Mouse (Mus musculus): ENCODE results near the gene Igf2bp3. TPM values are rescaled to one million over a fixed set of nuclear protein-coding genes. Genes with fewer than 3 reads are reported as not detected.

The Igf2bp3 gene
- polyA plus RNA-seq, 1 experiment from 2014 or later = 68.6 TPM

- ATAC-seq (ENCODE audit: insufficient number of reproducible peaks, low FRiP score) = no peak; the same call in 1 of the 2 replicates
- WGBS = 16% methylated on average over 14 of the region's 14 CpGs
- Histone ChIP-seq H3K4me1 (replicated peaks) (peaks cover 47% of the 10 kb centered on the region), H3K36me3 (peaks cover 14% of the 10 kb centered on the region; the same call in 1 of the 2 replicates), H3K27me3 (replicated peaks) (no peaks in the 10 kb centered on the region), H3K4me2 (peak overlapping the region; percentile 63), H3K27ac (ENCODE audit: poor library complexity, severe bottlenecking) (peak overlapping the region; percentile 77), H3K4me3 (peak overlapping the region; percentile 29), H3K9me3 (replicated peaks) (no peaks in the 10 kb centered on the region), H3K9ac (peak overlapping the region; percentile 34; the same call in 1 of the 2 replicates)
Measured at GRCm38 (mm10) chr6:49209881-49210854, 4.6 kb downstream of the Igf2bp3 start.

GRCm38 (mm10) chr6:49208935-49209334, 5.8 kb downstream of the Igf2bp3 start:
- ATAC-seq (ENCODE audit: insufficient number of reproducible peaks, low FRiP score) = peak; percentile 70
- peaks cover 27% of the 10 kb centered on the region for H3K36me3 ChIP-seq
- H3K4me1 ChIP-seq (replicated peaks) = peaks cover 47% of the 10 kb centered on the region
- H3K4me3 ChIP-seq = 0 out of 2 replicates have a peak overlapping the region, but pooled peaks have one; percentile 14
- peak overlapping the region; percentile 15; the same call in 1 of the 2 replicates for H3K9ac ChIP-seq
- no peaks in the 10 kb centered on the region for H3K9me3 ChIP-seq (replicated peaks)
- H3K27me3 ChIP-seq (replicated peaks) = no peaks in the 10 kb centered on the region
- WGBS = 64% methylated on average over 5 of the region's 5 CpGs
- peak overlapping the region; percentile 73 for H3K27ac ChIP-seq (ENCODE audit: poor library complexity, severe bottlenecking)
- H3K4me2 ChIP-seq = peak overlapping the region; percentile 54

GRCm38 (mm10) chr6:49208297-49208930, 6.3 kb downstream of the Igf2bp3 start:
- peak overlapping the region; percentile 18; the same call in 1 of the 2 replicates for H3K9ac ChIP-seq
- 35% methylated on average over 8 of the region's 8 CpGs for WGBS

GRCm38 (mm10) chr6:49206416-49206815, 8.3 kb downstream of the Igf2bp3 start:
- no peaks in the 10 kb centered on the region for H3K27me3 ChIP-seq (replicated peaks)
- H3K4me1 ChIP-seq (replicated peaks) = peaks cover 30% of the 10 kb centered on the region
- no peak overlapping the region for H3K4me2 ChIP-seq
- no peak for ATAC-seq (ENCODE audit: insufficient number of reproducible peaks, low FRiP score)
- H3K36me3 ChIP-seq = peaks cover 34% of the 10 kb centered on the region
- no peak overlapping the region for H3K9ac ChIP-seq
- 89% methylated on average over 1 of the region's 1 CpGs for WGBS
- no peaks in the 10 kb centered on the region for H3K9me3 ChIP-seq (replicated peaks)
- no peak overlapping the region for H3K27ac ChIP-seq (ENCODE audit: poor library complexity, severe bottlenecking)
- no peak overlapping the region for H3K4me3 ChIP-seq

More at GRCm38 (mm10) chr6:49208297-49208930, 6.3 kb downstream of the Igf2bp3 start:
- no peaks in the 10 kb centered on the region for H3K27me3 ChIP-seq (replicated peaks)
- H3K27ac ChIP-seq (ENCODE audit: poor library complexity, severe bottlenecking) = peak overlapping the region; percentile 73
- peak overlapping the region; percentile 14 for H3K4me3 ChIP-seq
- peaks cover 47% of the 10 kb centered on the region for H3K4me1 ChIP-seq (replicated peaks)
- H3K9me3 ChIP-seq (replicated peaks) = no peaks in the 10 kb centered on the region
- no peak for ATAC-seq (ENCODE audit: insufficient number of reproducible peaks, low FRiP score)
- peaks cover 32% of the 10 kb centered on the region for H3K36me3 ChIP-seq
- peak overlapping the region; percentile 54 for H3K4me2 ChIP-seq

- Histone ChIP-seq H3K4me1 (replicated peaks) (peaks cover 11% of the 10 kb centered on the region), H3K27ac (ENCODE audit: poor library complexity, severe bottlenecking) (no peak overlapping the region), H3K4me2 (no peak overlapping the region), H3K9ac (no peak overlapping the region), H3K27me3 (replicated peaks) (no peaks in the 10 kb centered on the region), H3K9me3 (replicated peaks) (no peaks in the 10 kb centered on the region; the same call in 1 of the 2 replicates), H3K36me3 (peaks cover 29% of the 10 kb centered on the region), H3K4me3 (no peak overlapping the region)
- ATAC-seq (ENCODE audit: insufficient number of reproducible peaks, low FRiP score) = no peak
- 94% methylated on average over 10 of the region's 10 CpGs for WGBS
Measured at GRCm38 (mm10) chr6:49195188-49195587, 19.6 kb downstream of the Igf2bp3 start.

GRCm38 (mm10) chr6:49194536-49194935, 20.2 kb downstream of the Igf2bp3 start:
- H3K9me3 ChIP-seq (replicated peaks) = no peaks in the 10 kb centered on the region; the same call in 1 of the 2 replicates
- H3K4me1 ChIP-seq (replicated peaks) = peaks cover 11% of the 10 kb centered on the region
- ATAC-seq (ENCODE audit: insufficient number of reproducible peaks, low FRiP score) = no peak
- no peaks in the 10 kb centered on the region for H3K27me3 ChIP-seq (replicated peaks)
- no peak overlapping the region for H3K4me3 ChIP-seq
- no peak overlapping the region for H3K27ac ChIP-seq (ENCODE audit: poor library complexity, severe bottlenecking)
- H3K9ac ChIP-seq = no peak overlapping the region
- H3K36me3 ChIP-seq = peaks cover 29% of the 10 kb centered on the region
- WGBS = 88% methylated on average over 4 of the region's 4 CpGs
- no peak overlapping the region for H3K4me2 ChIP-seq

- Histone ChIP-seq H3K4me2 (no peak overlapping the region), H3K9me3 (replicated peaks) (no peaks in the 10 kb centered on the region), H3K9ac (no peak overlapping the region), H3K27me3 (replicated peaks) (no peaks in the 10 kb centered on the region), H3K36me3 (peaks cover 17% of the 10 kb centered on the region), H3K4me1 (replicated peaks) (no peaks in the 10 kb centered on the region), H3K27ac (ENCODE audit: poor library complexity, severe bottlenecking) (no peak overlapping the region), H3K4me3 (no peak overlapping the region)
- no peak for ATAC-seq (ENCODE audit: insufficient number of reproducible peaks, low FRiP score)
Measured at GRCm38 (mm10) chr6:49189363-49189762, 25.4 kb downstream of the Igf2bp3 start.

- Histone ChIP-seq H3K27ac (ENCODE audit: poor library complexity, severe bottlenecking) (no peak overlapping the region), H3K4me2 (no peak overlapping the region), H3K4me3 (no peak overlapping the region), H3K9ac (no peak overlapping the region), H3K27me3 (replicated peaks) (no peaks in the 10 kb centered on the region), H3K4me1 (replicated peaks) (no peaks in the 10 kb centered on the region), H3K36me3 (peaks cover 17% of the 10 kb centered on the region), H3K9me3 (replicated peaks) (no peaks in the 10 kb centered on the region)
- no peak for ATAC-seq (ENCODE audit: insufficient number of reproducible peaks, low FRiP score)
- WGBS = 82% methylated on average over 7 of the region's 7 CpGs
Measured at GRCm38 (mm10) chr6:49187299-49187698, 27.5 kb downstream of the Igf2bp3 start.

- H3K36me3 ChIP-seq = no peaks in the 10 kb centered on the region
- H3K9me3 ChIP-seq (replicated peaks) = no peaks in the 10 kb centered on the region
- peaks cover 48% of the 10 kb centered on the region for H3K4me1 ChIP-seq (replicated peaks)
- no peak for ATAC-seq (ENCODE audit: insufficient number of reproducible peaks, low FRiP score)
- 85% methylated on average over 5 of the region's 5 CpGs for WGBS
- H3K9ac ChIP-seq = no peak overlapping the region
- no peak overlapping the region for H3K27ac ChIP-seq (ENCODE audit: poor library complexity, severe bottlenecking)
- no peak overlapping the region for H3K4me2 ChIP-seq
- H3K4me3 ChIP-seq = no peak overlapping the region
- no peaks in the 10 kb centered on the region for H3K27me3 ChIP-seq (replicated peaks)
Measured at GRCm38 (mm10) chr6:49176018-49176417, 38.7 kb downstream of the Igf2bp3 start.

- no peak overlapping the region for H3K9ac ChIP-seq
- no peaks in the 10 kb centered on the region for H3K36me3 ChIP-seq
- no peaks in the 10 kb centered on the region for H3K27me3 ChIP-seq (replicated peaks)
- ATAC-seq (ENCODE audit: insufficient number of reproducible peaks, low FRiP score) = no peak
- no peak overlapping the region for H3K4me3 ChIP-seq
- no peak overlapping the region for H3K27ac ChIP-seq (ENCODE audit: poor library complexity, severe bottlenecking)
- H3K4me2 ChIP-seq = no peak overlapping the region
- H3K9me3 ChIP-seq (replicated peaks) = no peaks in the 10 kb centered on the region
- H3K4me1 ChIP-seq (replicated peaks) = peaks cover 38% of the 10 kb centered on the region
Measured at GRCm38 (mm10) chr6:49174616-49175015, 40.1 kb downstream of the Igf2bp3 start.

GRCm38 (mm10) chr6:49173674-49174073, 41.1 kb downstream of the Igf2bp3 start:
- no peak for ATAC-seq (ENCODE audit: insufficient number of reproducible peaks, low FRiP score)
- H3K27ac ChIP-seq (ENCODE audit: poor library complexity, severe bottlenecking) = no peak overlapping the region
- H3K36me3 ChIP-seq = no peaks in the 10 kb centered on the region
- no peak overlapping the region for H3K9ac ChIP-seq
- H3K4me2 ChIP-seq = no peak overlapping the region
- H3K27me3 ChIP-seq (replicated peaks) = no peaks in the 10 kb centered on the region
- WGBS = 78% methylated on average over 4 of the region's 4 CpGs
- H3K4me3 ChIP-seq = no peak overlapping the region
- H3K9me3 ChIP-seq (replicated peaks) = no peaks in the 10 kb centered on the region
- peaks cover 38% of the 10 kb centered on the region for H3K4me1 ChIP-seq (replicated peaks)

Data from heart, embryonic 12.5 days (tissue).